Mouse (Mus musculus): ENCODE measurements around the gene H2-K1. TPM values are rescaled to one million over a fixed set of nuclear protein-coding genes. Genes with fewer than 3 reads are reported as not detected.
A peak's percentile ranks its signal among the peaks of the same experiment; 100 is the strongest.
"Not testable (repeated sequence)": the region's sequence is repeated elsewhere in the genome, so short reads cannot be mapped to it uniquely, and the experiment has no call there.

The H2-K1 gene
- polyA plus RNA-seq, 1 experiment: not detected

DNA sequence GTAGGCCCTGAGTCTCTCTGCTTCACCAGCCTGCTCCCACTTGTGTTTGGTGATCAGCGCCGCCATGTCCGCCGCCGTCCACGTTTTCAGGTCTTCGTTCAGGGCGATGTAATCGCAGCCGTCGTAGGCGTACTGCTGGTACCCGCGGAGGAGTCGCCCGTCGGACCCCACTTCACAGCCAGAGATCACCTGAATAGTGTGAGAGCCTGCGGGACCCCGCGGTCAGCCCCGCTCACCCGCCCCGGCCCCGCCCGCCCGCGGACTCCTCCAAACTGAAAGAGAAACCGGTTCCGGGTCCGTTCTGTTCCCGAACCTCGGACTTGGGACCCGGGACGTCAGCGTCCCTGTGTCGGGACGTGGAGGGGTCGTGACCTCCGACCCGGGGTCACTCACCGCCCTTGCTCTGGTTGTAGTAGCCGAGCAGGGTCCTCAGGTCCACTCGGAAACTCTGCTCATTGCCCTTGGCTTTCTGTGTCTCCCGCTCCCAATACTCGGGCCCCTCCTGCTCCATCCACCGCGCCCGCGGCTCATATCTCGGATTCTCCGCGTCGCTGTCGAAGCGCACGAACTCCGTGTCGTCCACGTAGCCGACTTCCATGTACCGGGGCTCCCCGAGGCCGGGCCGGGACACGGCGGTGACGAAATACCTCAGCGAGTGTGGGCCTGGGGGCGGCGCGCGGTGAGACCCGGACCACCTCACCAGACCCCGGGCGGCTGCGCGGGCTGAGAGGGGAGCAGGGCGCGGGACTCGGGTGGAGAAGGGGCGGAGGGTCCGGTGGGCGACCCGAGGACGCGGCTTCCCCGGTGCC lies 602 bp downstream of the H2-K1 start:
- no peak for TF ChIP-seq CTCF (IDR thresholded peaks at IDR 0.05; ENCODE audit: insufficient read depth, low read depth, low read length)
- TF ChIP-seq POLR2A (IDR thresholded peaks at IDR 0.05; ENCODE audit: insufficient read depth, low read depth, low read length): no peak
- peak overlapping the region; percentile 58 for H3K4me3 ChIP-seq (ENCODE audit: insufficient read depth, low read depth, low read length)

DNA sequence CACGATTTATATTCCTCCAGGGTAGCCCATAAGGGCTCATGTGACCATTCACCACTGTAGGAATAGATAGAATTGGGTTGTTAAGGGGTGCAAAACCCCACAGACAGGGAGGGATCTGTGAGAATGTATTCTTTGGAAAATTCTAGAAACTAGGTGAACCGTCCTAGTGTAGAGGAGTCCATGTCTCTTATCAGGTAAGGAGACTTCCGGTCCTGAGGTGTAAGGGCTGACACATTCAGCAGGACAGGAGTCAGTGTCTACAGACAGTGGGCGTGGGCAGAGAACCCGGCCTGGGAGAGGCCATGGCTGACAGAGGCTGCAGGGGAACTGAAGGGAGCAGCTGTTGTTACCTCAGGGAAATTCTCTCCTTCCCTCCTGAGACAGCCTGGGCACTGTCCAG lies 1.4 kb downstream of the H2-K1 start:
- H3K4me1 ChIP-seq (ENCODE audit: control insufficient read depth, insufficient read depth, low read length); H3K27ac ChIP-seq (ENCODE audit: insufficient read depth, low read depth, low read length); H3K4me3 ChIP-seq (ENCODE audit: insufficient read depth, low read depth, low read length): not testable (repeated sequence)
- 76% methylated on average over 5 of the region's 5 CpGs for WGBS

More for the DNA sequence above, 602 bp downstream of the H2-K1 start:
- 1% methylated on average over 81 of the region's 87 CpGs for WGBS
- no peak overlapping the region for H3K27ac ChIP-seq (ENCODE audit: insufficient read depth, low read depth, low read length)
- H3K4me1 ChIP-seq (ENCODE audit: control insufficient read depth, insufficient read depth, low read length): peaks cover 9% of the 10 kb centered on the region

DNA sequence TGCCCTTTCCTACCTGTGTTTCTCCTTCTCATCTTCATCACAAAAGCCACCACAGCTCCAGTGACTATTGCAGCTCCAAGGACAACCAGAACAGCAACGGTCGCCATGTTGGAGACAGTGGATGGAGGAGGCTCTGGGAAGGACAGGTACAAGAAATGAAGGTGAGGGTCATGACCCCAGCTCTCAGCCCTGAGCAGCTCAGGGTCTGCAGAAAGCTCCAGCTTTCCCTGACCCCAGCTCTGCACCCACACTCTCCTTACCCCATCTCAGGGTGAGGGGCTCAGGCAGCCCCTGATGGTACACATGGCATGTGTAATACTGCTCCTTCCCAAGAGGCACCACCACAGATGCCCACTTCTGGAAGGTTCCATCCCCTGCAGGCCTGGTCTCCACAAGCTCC lies 3.1 kb downstream of the H2-K1 start:
- not testable (repeated sequence) for H3K4me1 ChIP-seq (ENCODE audit: control insufficient read depth, insufficient read depth, low read length); H3K4me3 ChIP-seq (ENCODE audit: insufficient read depth, low read depth, low read length); H3K27ac ChIP-seq (ENCODE audit: insufficient read depth, low read depth, low read length)
- 94% methylated on average over 2 of the region's 2 CpGs for WGBS

DNA sequence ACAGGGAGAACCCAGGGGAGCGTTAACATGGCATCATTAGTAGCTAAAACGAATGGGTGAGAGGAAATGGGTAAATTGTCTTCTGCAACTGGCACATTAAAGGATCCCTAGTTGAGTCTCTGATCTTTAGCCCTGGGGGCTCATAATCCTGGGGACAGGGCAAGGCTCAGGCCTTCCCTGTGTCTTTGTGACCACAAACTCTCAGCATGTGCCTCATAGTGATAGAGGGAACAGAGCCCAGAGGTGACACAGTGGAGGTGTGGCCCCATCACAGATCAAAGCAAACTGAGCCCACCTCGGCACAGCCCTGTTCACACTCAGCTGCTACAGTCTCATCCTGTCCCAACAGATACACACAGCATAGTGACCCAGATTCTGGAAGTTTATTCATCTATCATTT lies 4.5 kb downstream of the H2-K1 start:
- TF ChIP-seq CTCF (IDR thresholded peaks at IDR 0.05; ENCODE audit: insufficient read depth, low read depth, low read length) (no peak), POLR2A (IDR thresholded peaks at IDR 0.05; ENCODE audit: insufficient read depth, low read depth, low read length) (no peak)
- no peak overlapping the region for H3K4me3 ChIP-seq (ENCODE audit: insufficient read depth, low read depth, low read length)
- peaks cover 9% of the 10 kb centered on the region for H3K4me1 ChIP-seq (ENCODE audit: control insufficient read depth, insufficient read depth, low read length)
- H3K27ac ChIP-seq (ENCODE audit: insufficient read depth, low read depth, low read length): no peak overlapping the region
- 74% methylated on average over 3 of the region's 3 CpGs for WGBS

DNA sequence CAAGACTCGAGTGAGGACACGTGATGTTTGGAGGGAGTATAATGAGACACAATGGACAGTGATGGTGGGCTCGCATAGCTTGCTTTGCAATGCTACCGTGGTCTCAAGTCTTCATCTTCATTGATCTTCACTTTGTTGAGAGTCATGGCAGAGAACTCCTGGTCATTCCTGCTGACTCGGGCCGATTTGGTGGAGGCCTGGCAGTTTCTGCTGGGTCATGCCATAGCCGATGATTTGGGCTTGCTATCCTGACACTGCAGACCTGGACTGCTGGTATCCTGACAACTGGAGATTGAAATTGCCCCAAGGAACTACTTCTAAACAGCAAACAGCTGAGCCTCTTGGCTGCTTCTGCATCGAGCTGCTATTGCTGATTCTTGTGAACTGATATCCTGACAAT lies 5.2 kb downstream of the H2-K1 start:
- 93% methylated on average over 8 of the region's 8 CpGs for WGBS
- H3K27ac ChIP-seq (ENCODE audit: insufficient read depth, low read depth, low read length): no peak overlapping the region
- TF ChIP-seq CTCF (IDR thresholded peaks at IDR 0.05; ENCODE audit: insufficient read depth, low read depth, low read length): no peak
- TF ChIP-seq POLR2A (IDR thresholded peaks at IDR 0.05; ENCODE audit: insufficient read depth, low read depth, low read length): no peak
- peaks cover 6% of the 10 kb centered on the region; the same call in 1 of the 2 replicates for H3K4me1 ChIP-seq (ENCODE audit: control insufficient read depth, insufficient read depth, low read length)
- H3K4me3 ChIP-seq (ENCODE audit: insufficient read depth, low read depth, low read length): no peak overlapping the region

DNA sequence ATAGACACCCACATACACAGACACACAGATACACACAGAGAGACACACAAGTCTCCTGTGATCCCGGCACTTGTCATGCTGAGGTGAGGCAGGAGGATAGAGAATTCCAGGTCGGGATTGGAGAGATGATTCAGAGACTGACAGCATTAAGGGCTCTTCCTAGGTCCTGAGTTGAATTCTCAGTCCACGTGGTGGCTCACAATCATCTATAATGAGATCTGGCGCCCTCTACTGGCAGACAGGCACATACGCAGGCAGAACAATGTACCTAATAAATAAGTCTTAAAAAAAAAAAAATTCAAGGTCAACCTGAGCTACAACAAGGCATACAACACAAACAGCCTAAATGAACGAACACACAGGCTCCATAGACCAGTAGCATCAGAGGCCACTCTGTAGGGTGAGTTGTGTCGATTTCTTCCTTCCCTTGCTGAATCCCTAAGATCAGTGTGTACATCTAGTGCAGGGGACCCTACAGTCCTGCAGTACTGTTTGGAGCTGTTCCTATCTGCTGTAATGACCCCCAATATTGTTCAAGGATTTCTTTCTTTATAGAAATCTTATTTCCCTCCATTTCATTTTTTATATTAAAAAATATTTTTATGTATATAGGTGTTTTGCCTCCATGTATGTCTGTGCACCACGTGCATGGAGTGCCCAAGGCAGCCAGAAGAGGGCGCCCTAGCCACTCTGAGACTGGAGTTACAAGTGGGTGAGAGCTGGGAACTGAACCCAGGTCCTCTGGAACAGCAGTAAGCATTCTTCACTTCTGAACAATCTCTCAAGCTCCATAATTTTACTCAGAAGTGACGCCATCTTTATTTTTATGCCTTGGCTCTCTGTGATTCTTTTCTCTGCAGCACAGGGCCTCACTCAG lies 8.1 kb downstream of the H2-K1 start:
- H3K27ac ChIP-seq (ENCODE audit: insufficient read depth, low read depth, low read length): no peak overlapping the region
- no peaks in the 10 kb centered on the region for H3K4me1 ChIP-seq (ENCODE audit: control insufficient read depth, insufficient read depth, low read length)
- H3K4me3 ChIP-seq (ENCODE audit: insufficient read depth, low read depth, low read length): no peak overlapping the region
- 28% methylated on average over 10 of the region's 10 CpGs for WGBS
- TF ChIP-seq POLR2A (IDR thresholded peaks at IDR 0.05; ENCODE audit: insufficient read depth, low read depth, low read length) (no peak), CTCF (IDR thresholded peaks at IDR 0.05; ENCODE audit: insufficient read depth, low read depth, low read length) (no peak)

DNA sequence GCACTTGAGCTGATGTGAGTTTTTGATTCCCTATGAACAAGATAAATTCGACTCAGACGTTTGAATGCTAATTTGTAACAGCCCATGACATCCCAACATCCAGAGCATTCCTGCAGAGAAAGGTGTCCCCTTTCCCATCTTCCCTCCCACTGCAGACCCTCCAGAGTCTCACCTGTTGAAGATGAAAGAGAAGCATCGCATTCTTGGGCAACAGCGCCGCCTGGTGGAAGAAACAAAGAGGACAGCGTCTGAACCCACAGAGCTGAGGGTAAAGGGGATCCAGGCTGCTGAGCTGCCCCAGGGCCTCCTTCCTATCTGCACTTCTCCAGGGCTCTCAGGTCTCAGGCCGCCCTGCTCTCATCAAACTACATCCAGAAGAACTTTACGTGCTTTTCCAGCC lies 18.0 kb downstream of the H2-K1 start:
- WGBS: 8% methylated on average over 8 of the region's 8 CpGs
- H3K4me3 ChIP-seq (ENCODE audit: insufficient read depth, low read depth, low read length); H3K27ac ChIP-seq (ENCODE audit: insufficient read depth, low read depth, low read length): not testable (repeated sequence)
- peak; percentile 69 for TF ChIP-seq CTCF (IDR thresholded peaks at IDR 0.05; ENCODE audit: insufficient read depth, low read depth, low read length)
- peaks cover 23% of the 10 kb centered on the region for H3K4me1 ChIP-seq (ENCODE audit: control insufficient read depth, insufficient read depth, low read length)

DNA sequence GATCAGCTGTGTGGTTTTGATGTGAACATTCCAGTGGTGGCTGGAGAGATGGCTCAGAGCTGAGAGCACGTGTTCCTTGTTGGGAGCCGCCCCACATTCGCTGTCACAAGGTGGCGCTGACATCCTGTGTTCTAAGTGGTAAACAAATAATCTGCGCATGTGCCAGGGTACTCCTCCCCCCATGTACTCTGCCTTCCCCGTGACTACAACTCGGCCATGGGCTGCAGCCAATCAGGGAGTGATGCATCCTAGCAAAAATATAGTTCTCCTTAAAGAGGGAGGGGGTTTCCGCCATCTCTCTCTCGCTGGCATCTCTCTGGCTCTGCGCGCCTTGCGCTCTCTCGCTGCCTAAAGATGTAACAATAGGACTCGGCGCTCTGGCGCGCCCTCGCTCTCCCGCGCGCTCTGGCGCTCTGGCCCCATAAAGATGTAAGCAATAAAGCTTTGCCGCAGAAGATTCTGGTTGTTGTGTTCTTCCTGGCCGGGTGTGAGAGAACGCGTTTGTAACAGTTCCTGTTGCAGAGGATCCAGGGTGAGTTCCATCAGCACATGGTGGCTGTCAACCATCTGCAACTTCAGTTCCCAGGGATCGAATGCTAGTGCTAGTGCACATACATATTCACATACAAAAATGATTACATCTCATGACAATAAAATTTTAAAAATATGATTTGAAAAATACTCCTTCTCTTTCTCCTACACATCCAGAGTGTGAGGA lies 18.8 kb downstream of the H2-K1 start:
- H3K27ac ChIP-seq (ENCODE audit: insufficient read depth, low read depth, low read length): peak overlapping the region; percentile 82
- peak; percentile 68; the same call in 1 of the 2 replicates for TF ChIP-seq POLR2A (IDR thresholded peaks at IDR 0.05; ENCODE audit: insufficient read depth, low read depth, low read length)
- H3K4me3 ChIP-seq (ENCODE audit: insufficient read depth, low read depth, low read length): peak overlapping the region; percentile 57
- WGBS: under 1% methylated on average over 27 of the region's 27 CpGs
- H3K4me1 ChIP-seq (ENCODE audit: control insufficient read depth, insufficient read depth, low read length): peaks cover 23% of the 10 kb centered on the region
